Mouse (Mus musculus) kidney, adult 2 months (tissue): ENCODE measurements at regions not wholly inside any gene's neighbourhood (a gene's known extent, or its start where the extent isn't known, plus 50 kb on each side); places are given as distances from the start of the nearest gene placed in this dataset.
"Not testable (repeated sequence)": the region's sequence is repeated elsewhere in the genome, so short reads cannot be mapped to it uniquely, and the experiment has no call there.

Experiments
- DNase-seq: peaks from one replicate; pipeline ENCODE4 v3.0.0; 2021
- H3K27ac ChIP-seq: fragments of 200-500 bp; 2 replicates; pipeline ENCODE4 v1.5.1; 2012; ENCODE audit warnings: low read depth, low read length, control low read depth, inconsistent platforms; ENCODE audit not compliant: insufficient read depth
- H3K27me3 ChIP-seq: fragments of 200-500 bp; replicated peaks from 2 replicates; pipeline ENCODE4 v1.6.1; 2012; ENCODE audit warnings: mild to moderate bottlenecking, moderate library complexity, low read length, inconsistent platforms; ENCODE audit not compliant: control insufficient read depth, insufficient read depth
- H3K36me3 ChIP-seq: fragments of 200-500 bp; 2 replicates; pipeline ENCODE4 v1.6.1; 2012; ENCODE audit warnings: mild to moderate bottlenecking, moderate library complexity, low read length, inconsistent platforms; ENCODE audit not compliant: control insufficient read depth, insufficient read depth
- H3K4me1 ChIP-seq: fragments of 200-500 bp; 2 replicates; pipeline ENCODE4 v1.6.1; 2011; ENCODE audit warnings: low read length; ENCODE audit not compliant: control insufficient read depth, insufficient read depth
- H3K4me3 ChIP-seq: fragments of 200-500 bp; 2 replicates; pipeline ENCODE4 v1.5.1; 2011; ENCODE audit warnings: mild to moderate bottlenecking, low read depth, low read length, control low read depth; ENCODE audit not compliant: insufficient read depth
- CTCF ChIP-seq: fragments of 200-500 bp; conservative IDR thresholded peaks from 2 replicates; pipeline ENCODE4 v1.5.1; 2011; ENCODE audit warnings: low read depth, mild to moderate bottlenecking, control low read depth, low read length, moderate library complexity, mixed read lengths; ENCODE audit not compliant: insufficient read depth, insufficient read length
- POLR2A ChIP-seq: fragments of 200-500 bp; IDR thresholded peaks from one replicate; pipeline ENCODE4 v1.6.1; 2011; ENCODE audit warnings: low read depth, low read length, control low read depth
- WGBS: fragments of 180-500 bp; shearing (Covaris S2); methylation state at CpG from one replicate; pipeline ENCODE4 v1.1.7; 2018; 5-methylcytosine and 5-hydroxymethylcytosine counted together

DNA sequence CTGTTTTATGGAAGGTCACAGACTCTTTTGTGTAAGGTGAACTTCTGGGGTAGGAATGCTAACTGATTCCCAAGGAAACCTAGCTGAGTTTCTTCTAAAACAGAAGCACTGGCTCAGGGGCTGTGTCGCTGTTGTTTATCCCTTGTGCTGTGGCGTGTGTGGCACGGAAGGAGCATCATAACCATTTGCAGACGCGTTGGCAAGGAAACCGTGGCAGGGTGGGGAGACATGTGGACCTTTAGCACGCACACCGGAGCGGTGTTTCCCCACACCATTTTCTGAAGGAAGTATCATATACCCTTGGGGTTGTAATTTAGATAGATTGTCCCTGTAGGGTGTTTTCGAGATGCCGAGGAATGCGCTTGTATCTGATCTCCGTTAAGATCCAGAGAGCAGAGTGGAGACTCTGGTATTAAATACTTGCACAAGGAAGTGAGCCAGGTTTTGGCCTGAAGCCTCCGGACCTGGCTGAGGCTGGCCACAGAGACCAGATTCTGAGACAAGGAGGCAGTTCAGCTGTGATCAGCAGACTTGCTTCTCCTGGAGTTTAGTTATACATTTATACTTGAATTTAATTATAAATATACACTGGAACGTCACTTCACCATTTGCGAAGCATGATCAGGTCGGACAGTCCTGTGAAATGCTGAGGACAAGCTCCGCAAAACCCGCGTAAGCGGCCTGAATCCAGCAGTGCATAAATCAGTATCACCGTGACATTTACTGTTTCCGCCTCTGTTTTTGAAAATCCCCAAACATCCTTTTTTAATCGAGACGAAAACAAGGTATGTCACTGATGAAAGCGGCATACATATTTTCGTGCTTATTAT, 84.5 kb upstream of the Adgrl2 start:
- 32% methylated on average over 27 of the region's 27 CpGs for WGBS
- no peak for TF ChIP-seq CTCF
- no peak for TF ChIP-seq POLR2A
- no peaks in the 10 kb centered on the region for H3K27me3 ChIP-seq

DNA sequence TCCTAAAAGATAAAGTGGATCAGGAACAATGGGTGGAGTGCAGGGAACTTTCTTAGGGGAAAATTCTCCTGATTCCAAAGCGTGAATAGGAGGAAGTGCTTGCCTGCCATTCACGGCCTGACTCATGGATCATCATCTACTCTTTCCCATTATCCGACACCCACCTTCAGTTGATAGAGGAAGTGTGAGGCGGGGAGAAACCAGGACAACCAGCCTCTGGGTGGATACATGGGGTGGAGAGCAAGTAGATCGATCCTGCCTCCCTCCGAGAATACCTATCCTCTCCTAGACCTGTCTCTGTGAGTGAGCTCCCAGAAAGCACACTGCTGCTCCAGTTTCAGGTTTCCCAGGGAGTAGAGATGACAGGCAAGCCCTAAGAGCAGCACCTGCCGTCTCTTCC, 79.8 kb upstream of the Adgrl2 start:
- Histone ChIP-seq H3K4me1 (0 out of 2 replicates have a peak, but pooled peaks cover 5% of the 10 kb centered on the region), H3K27me3 (no peaks in the 10 kb centered on the region), H3K27ac (0 out of 2 replicates have a peak overlapping the region, but pooled peaks have one; percentile 36), H3K4me3 (no peak overlapping the region), H3K36me3 (no peaks in the 10 kb centered on the region)
- 68% methylated on average over 7 of the region's 7 CpGs for whole genome bisulfite sequencing
- TF ChIP-seq CTCF (no peak), POLR2A (no peak)
- DNase-seq, result peak; percentile 60

More for the DNA sequence above, 84.5 kb upstream of the Adgrl2 start:
- DNase-seq, result peak; percentile 70
- 0 out of 2 replicates have a peak, but pooled peaks cover 5% of the 10 kb centered on the region for H3K4me1 ChIP-seq
- no peak overlapping the region for H3K4me3 ChIP-seq
- H3K27ac ChIP-seq, result no peak overlapping the region; the same call in 1 of the 2 replicates
- H3K36me3 ChIP-seq, result no peaks in the 10 kb centered on the region

DNA sequence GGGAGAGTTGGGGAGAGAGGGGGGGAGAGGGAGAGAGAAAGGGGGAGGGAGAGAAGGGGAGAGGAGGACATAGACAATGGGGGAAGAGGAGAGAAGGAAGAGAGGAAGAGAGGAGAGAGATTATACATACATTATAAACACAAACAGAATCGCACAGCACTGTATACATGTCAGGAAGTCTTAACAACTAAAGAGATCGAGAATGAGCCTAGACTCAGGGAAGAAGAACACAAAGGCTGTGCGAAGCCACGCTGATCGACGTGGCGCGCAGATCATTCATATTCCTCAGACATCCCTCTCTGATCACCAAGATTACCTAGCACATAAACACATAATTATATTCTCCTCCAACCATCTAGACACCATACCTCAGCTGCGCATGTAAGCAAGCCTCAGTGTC, 79.1 kb upstream of the Adgrl2 start:
- Histone ChIP-seq H3K4me3 (no peak overlapping the region), H3K27ac (no peak overlapping the region), H3K4me1 (no peaks in the 10 kb centered on the region), H3K27me3 (no peaks in the 10 kb centered on the region), H3K36me3 (no peaks in the 10 kb centered on the region)
- WGBS, result 95% methylated on average over 9 of the region's 9 CpGs
- TF ChIP-seq CTCF (no peak), POLR2A (no peak)
- no peak for DNase-seq

DNA sequence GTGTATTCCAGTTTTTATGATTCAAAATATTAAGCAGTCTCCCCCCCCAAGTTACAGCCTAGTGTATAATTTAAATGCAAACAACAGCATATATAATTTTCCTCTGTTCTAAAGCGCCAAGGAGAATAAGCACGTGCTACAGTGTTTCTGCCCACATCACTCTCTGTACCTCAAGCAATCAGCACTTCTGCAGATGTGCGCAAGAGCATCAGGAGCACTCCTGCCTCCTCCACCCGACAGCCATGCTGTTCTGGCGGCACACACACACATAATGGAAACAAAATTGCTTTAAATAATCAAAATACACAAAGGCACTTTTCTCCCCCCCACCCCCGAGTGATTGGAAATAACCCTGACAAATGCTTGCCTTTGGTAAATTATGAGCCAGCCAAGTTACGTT, 78.5 kb upstream of the Adgrl2 start:
- Histone ChIP-seq H3K36me3 (no peaks in the 10 kb centered on the region), H3K4me1 (no peaks in the 10 kb centered on the region), H3K27me3 (no peaks in the 10 kb centered on the region), H3K4me3 (no peak overlapping the region), H3K27ac (no peak overlapping the region)
- 90% methylated on average over 7 of the region's 7 CpGs for WGBS
- DNase-seq, result no peak
- TF ChIP-seq CTCF (no peak), POLR2A (no peak)

DNA sequence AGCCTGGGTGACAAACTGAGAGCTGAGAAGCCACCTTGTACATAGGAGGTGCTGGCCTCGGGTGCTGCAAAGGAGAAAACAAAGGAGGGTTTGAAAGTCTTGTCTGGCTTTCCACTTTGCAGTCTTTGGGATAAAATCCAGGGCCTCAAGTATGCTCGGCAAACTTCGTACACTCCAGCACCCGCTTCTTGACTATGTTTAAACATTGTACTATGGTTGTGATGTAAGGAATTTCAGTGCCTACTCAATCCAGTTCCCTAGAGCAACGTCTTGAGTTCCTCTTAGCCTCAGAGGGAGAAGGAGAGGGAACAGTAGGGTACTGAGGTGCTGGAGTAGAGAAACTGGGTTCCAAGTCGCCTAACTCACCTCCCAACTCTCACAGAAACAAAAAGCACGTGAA, 77.4 kb upstream of the Adgrl2 start:
- Histone ChIP-seq H3K27ac (no peak overlapping the region), H3K36me3 (no peaks in the 10 kb centered on the region), H3K4me1 (no peaks in the 10 kb centered on the region), H3K4me3 (no peak overlapping the region), H3K27me3 (no peaks in the 10 kb centered on the region)
- WGBS, result 87% methylated on average over 7 of the region's 7 CpGs
- TF ChIP-seq CTCF, result no peak
- no peak for TF ChIP-seq POLR2A
- no peak for DNase-seq

DNA sequence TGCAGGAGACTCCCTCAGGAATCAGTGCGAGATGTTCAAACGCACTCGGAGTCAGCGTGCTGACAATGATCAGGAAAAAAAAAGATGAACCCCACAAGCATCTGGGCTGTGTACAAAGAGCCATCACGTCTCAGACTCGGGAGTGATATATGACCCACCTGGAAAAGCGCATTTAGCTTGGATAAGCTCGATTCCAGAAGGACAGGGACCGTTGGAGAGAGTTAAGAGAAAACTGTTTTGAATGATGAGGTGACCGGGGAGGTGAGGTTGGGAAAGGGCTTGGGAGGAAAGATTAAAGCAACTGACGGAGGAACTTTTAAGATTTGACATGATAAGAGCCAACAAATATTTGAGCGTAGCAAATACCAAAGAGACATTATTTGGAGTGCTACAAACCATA, 64.7 kb upstream of the Adgrl2 start:
- H3K4me3 ChIP-seq, result no peak overlapping the region
- H3K27ac ChIP-seq, result no peak overlapping the region
- 48% methylated on average over 12 of the region's 12 CpGs for WGBS
- TF ChIP-seq POLR2A, result no peak
- TF ChIP-seq CTCF, result no peak
- no peak for DNase-seq
- H3K4me1 ChIP-seq, result no peaks in the 10 kb centered on the region
- H3K27me3 ChIP-seq, result no peaks in the 10 kb centered on the region
- H3K36me3 ChIP-seq, result no peaks in the 10 kb centered on the region

DNA sequence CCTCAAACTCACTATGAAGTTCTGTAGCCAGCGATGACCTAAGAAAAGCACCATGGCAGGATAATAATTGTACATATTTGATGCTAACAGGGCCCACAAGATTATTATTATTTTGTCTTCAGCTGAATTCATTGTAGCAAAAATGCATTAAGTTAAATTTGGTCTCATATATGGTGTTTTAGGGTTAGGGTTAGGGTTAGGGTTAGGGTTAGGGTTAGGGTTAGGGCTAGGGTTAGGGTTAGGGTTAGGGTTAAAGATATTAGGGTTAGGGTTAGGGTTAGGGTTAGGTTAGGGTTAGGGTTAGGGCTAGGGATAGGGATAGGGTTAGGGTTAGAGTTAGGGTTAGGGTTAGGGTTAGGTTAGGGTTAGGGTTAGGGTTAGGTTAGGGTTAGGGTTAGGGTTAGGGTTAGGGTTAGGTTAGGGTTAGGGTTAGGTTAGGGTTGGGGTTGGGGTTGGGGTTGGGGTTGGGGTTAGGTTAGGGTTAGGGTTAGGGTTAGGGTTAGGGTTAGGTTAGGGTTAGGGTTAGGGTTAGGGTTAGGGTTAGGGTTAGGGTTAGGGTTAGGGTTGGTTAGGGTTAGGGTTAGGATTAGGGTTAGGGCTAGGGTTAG, 62.0 kb upstream of the Adgrl2 start:
- not testable (repeated sequence) for H3K4me1 ChIP-seq, H3K4me3 ChIP-seq, DNase-seq, H3K36me3 ChIP-seq, H3K27me3 ChIP-seq, H3K27ac ChIP-seq
- 100% methylated on average over 1 of the region's 1 CpGs for WGBS
